Mouse (Mus musculus): ENCODE data around the gene Mamdc4. TPM values are rescaled to one million over a fixed set of nuclear protein-coding genes. Genes with fewer than 3 reads are reported as not detected.
"Not testable (repeated sequence)": the region's sequence is repeated elsewhere in the genome, so short reads cannot be mapped to it uniquely, and the experiment has no call there.

The Mamdc4 gene
- total and polyA plus RNA-seq, 2 experiments from 2014 or later: 0.32 to 1.9 TPM

DNA sequence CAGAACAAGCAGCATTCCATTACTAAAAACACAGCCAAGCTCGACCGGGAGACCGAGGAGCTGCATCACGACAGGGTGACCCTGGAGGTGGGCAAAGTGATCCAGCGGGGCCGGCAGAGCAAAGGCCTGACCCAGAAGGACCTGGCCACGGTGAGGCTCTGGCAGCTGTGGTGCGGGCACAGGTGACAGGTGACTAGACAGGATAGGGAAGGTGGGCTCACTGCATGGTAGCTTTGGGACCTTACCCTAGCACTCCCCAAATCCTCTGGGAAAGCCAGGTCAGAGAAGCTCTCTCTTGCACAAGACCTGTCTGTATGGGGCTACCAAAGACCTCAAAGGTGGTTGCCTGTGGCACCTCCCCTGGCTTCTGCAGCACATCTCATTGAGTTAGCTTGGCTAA is 14.1 kb downstream of the Mamdc4 start:
- no peak for DNase-seq (ENCODE audit: low spot score)
- Histone ChIP-seq H3K9me3 (ENCODE audit: low read length) (no peaks in the 10 kb centered on the region), H3K27me3 (ENCODE audit: insufficient read depth, low read length) (no peaks in the 10 kb centered on the region), H3K9ac (replicated peaks; ENCODE audit: low read length, poor library complexity, severe bottlenecking) (no peak overlapping the region), H3K4me3 (ENCODE audit: low read depth, low read length) (no peak overlapping the region), H3K4me1 (ENCODE audit: insufficient read depth, low read length) (peaks cover 15% of the 10 kb centered on the region; the same call in 1 of the 2 replicates), H3K4me2 (ENCODE audit: low read depth, low read length, poor library complexity, severe bottlenecking) (no peak overlapping the region), H3K36me3 (ENCODE audit: insufficient read depth, low read length) (peaks cover 46% of the 10 kb centered on the region), H3K27ac (ENCODE audit: low read depth, low read length) (no peak overlapping the region)
- 86% methylated on average over 8 of the region's 8 CpGs for WGBS
- ATAC-seq (ENCODE audit: low FRiP score): no peak
- no peak for TF ChIP-seq CTCF (IDR thresholded peaks at IDR 0.05)

- Histone ChIP-seq H3K9ac (replicated peaks; ENCODE audit: low read length, poor library complexity, severe bottlenecking) (peak overlapping the region; percentile 97; the same call in 1 of the 2 replicates), H3K4me2 (ENCODE audit: low read depth, low read length, poor library complexity, severe bottlenecking) (peak overlapping the region; percentile 97), H3K4me1 (ENCODE audit: insufficient read depth, low read length) (peaks cover 15% of the 10 kb centered on the region; the same call in 1 of the 2 replicates), H3K9me3 (ENCODE audit: low read length) (no peaks in the 10 kb centered on the region), H3K27ac (ENCODE audit: low read depth, low read length) (no peak overlapping the region), H3K36me3 (ENCODE audit: insufficient read depth, low read length) (peaks cover 30% of the 10 kb centered on the region), H3K4me3 (ENCODE audit: low read depth, low read length) (peak overlapping the region; percentile 97), H3K27me3 (ENCODE audit: insufficient read depth, low read length) (no peaks in the 10 kb centered on the region)
- 75% methylated on average over 6 of the region's 6 CpGs for WGBS
- no peak for TF ChIP-seq CTCF (IDR thresholded peaks at IDR 0.05)
- ATAC-seq (ENCODE audit: low FRiP score) (no peak), DNase-seq (ENCODE audit: low spot score) (no peak)
Measured at GRCm38 (mm10) chr2:25558774-25559173, 15.9 kb downstream of the Mamdc4 start.

DNA sequence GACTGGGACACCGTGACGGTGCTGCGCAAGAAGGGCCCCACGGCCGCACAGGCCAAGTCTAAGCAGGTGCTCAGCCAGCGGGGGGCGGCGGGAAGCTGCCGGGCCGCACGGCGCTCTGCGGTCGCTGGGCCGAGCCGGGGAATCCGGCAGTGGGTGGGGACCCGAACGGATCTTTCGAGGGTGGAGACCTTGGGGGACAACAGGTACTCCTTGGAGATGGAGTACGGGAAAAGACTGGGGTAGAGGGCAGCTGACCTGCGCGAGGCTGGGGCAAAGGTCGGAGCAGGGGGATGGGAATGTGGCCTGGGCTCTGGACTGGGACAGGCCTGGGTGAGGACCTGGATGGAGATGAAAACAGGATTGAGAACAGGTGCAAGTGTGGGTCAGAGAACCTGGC is 16.7 kb downstream of the Mamdc4 start:
- H3K9ac ChIP-seq (replicated peaks; ENCODE audit: low read length, poor library complexity, severe bottlenecking): peak overlapping the region; percentile 97
- DNase-seq (ENCODE audit: low spot score) (no peak), ATAC-seq (ENCODE audit: low FRiP score) (peak; percentile 36; the same call in 1 of the 2 replicates)
- peak overlapping the region; percentile 74; the same call in 1 of the 2 replicates for H3K27ac ChIP-seq (ENCODE audit: low read depth, low read length)
- H3K4me1 ChIP-seq (ENCODE audit: insufficient read depth, low read length): peaks cover 15% of the 10 kb centered on the region; the same call in 1 of the 2 replicates
- no peaks in the 10 kb centered on the region for H3K9me3 ChIP-seq (ENCODE audit: low read length)
- WGBS: 1% methylated on average over 24 of the region's 24 CpGs
- peaks cover 24% of the 10 kb centered on the region for H3K36me3 ChIP-seq (ENCODE audit: insufficient read depth, low read length)
- H3K4me3 ChIP-seq (ENCODE audit: low read depth, low read length): peak overlapping the region; percentile 97
- peak overlapping the region; percentile 97 for H3K4me2 ChIP-seq (ENCODE audit: low read depth, low read length, poor library complexity, severe bottlenecking)
- no peak for TF ChIP-seq CTCF (IDR thresholded peaks at IDR 0.05)
- no peaks in the 10 kb centered on the region for H3K27me3 ChIP-seq (ENCODE audit: insufficient read depth, low read length)

DNA sequence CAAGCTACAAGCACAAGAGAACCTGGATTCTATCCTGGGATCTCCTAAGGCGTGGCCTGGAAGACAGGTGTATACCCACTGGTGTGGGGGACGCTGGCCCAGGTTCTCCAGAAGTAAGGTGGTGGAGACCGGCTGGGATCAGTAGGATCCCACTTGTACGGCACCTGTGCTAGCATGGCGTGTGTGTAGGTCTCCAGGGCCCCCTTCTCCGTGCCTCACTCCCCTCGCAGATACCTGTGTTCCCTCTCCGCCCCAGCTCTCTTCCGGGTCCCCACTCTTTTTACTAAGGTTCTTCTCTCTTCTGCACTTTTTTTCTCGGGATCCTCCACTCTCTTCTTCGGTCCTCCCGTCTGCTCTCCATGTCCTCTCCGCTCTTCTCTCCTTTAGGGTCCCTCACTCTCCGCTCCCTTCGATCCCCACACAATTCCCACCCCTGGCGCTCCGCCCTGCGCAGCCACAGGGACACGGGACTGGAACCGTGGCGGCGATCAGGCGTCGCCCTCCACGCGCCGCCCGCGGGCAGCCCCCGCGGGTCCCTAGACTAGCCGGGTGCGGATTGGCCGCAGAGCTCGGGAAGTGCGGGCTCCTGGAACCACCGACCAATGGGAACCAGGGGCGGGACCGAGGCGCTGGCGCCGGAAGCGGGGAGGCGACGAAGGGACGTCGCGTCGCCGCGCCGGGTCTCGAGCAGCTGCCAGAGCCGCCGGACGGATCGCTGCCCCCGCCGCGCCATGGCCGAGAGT is 17.3 kb downstream of the Mamdc4 start, which contains the start of gene Edf1:
Gene Edf1, plus strand, starts transcription at position 627 of the 743 bp plus-strand sequence.
- peak; percentile 97 for ATAC-seq (ENCODE audit: low FRiP score)

DNA sequence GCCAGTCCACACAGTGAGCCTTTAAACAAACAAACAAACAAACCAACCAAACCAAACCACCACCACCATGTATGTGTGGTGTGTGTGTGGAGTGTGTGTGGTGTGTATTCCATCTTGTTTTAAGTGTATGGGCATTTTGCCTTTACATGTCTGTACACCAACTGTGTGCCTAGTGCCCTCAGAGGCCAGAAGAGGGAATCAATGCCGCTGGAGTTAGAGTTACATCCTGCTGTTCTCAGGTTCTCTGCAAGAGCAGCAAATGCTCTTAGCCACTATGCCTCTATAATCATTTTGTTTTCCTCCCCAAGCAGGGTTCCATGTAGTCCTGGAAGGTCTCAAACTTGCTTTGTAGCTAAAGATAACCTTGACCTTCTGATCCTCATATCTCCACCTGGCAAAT is 18.3 kb downstream of the Mamdc4 start:
- no peak for DNase-seq (ENCODE audit: low spot score)
- no peaks in the 10 kb centered on the region for H3K9me3 ChIP-seq (ENCODE audit: low read length)
- peaks cover 15% of the 10 kb centered on the region; the same call in 1 of the 2 replicates for H3K4me1 ChIP-seq (ENCODE audit: insufficient read depth, low read length)
- WGBS: 64% methylated on average over 1 of the region's 1 CpGs
- TF ChIP-seq CTCF (IDR thresholded peaks at IDR 0.05): no peak
- no peak overlapping the region for H3K4me3 ChIP-seq (ENCODE audit: low read depth, low read length)
- H3K4me2 ChIP-seq (ENCODE audit: low read depth, low read length, poor library complexity, severe bottlenecking): no peak overlapping the region
- H3K27ac ChIP-seq (ENCODE audit: low read depth, low read length): no peak overlapping the region
- H3K9ac ChIP-seq (replicated peaks; ENCODE audit: low read length, poor library complexity, severe bottlenecking): no peak overlapping the region
- H3K36me3 ChIP-seq (ENCODE audit: insufficient read depth, low read length): peaks cover 8% of the 10 kb centered on the region
- no peaks in the 10 kb centered on the region for H3K27me3 ChIP-seq (ENCODE audit: insufficient read depth, low read length)
- ATAC-seq (ENCODE audit: low FRiP score): no peak

More for the DNA sequence above, 17.3 kb downstream of the Mamdc4 start, which contains the start of gene Edf1:
- H3K36me3 ChIP-seq (ENCODE audit: insufficient read depth, low read length): peaks cover 18% of the 10 kb centered on the region
- peak; percentile 96 for DNase-seq (ENCODE audit: low spot score)
- peak within 1 kb of the TSS; percentile 97 for H3K9ac ChIP-seq (replicated peaks; ENCODE audit: low read length, poor library complexity, severe bottlenecking)
- peak within 1 kb of the TSS; percentile 74 for H3K27ac ChIP-seq (ENCODE audit: low read depth, low read length)
- H3K4me3 ChIP-seq (ENCODE audit: low read depth, low read length): peak within 1 kb of the TSS; percentile 97
- H3K9me3 ChIP-seq (ENCODE audit: low read length): no peaks in the 10 kb centered on the region
- H3K4me2 ChIP-seq (ENCODE audit: low read depth, low read length, poor library complexity, severe bottlenecking): peak within 1 kb of the TSS; percentile 97
- TF ChIP-seq CTCF (IDR thresholded peaks at IDR 0.05): no peak
- under 1% methylated on average over 61 of the region's 61 CpGs for WGBS
- H3K4me1 ChIP-seq (ENCODE audit: insufficient read depth, low read length): peaks cover 15% of the 10 kb centered on the region; the same call in 1 of the 2 replicates
- no peaks in the 10 kb centered on the region for H3K27me3 ChIP-seq (ENCODE audit: insufficient read depth, low read length)

- H3K9me3 ChIP-seq (ENCODE audit: low read length); H3K9ac ChIP-seq (replicated peaks; ENCODE audit: low read length, poor library complexity, severe bottlenecking); H3K27me3 ChIP-seq (ENCODE audit: insufficient read depth, low read length); ATAC-seq (ENCODE audit: low FRiP score); H3K4me2 ChIP-seq (ENCODE audit: low read depth, low read length, poor library complexity, severe bottlenecking); H3K4me3 ChIP-seq (ENCODE audit: low read depth, low read length); DNase-seq (ENCODE audit: low spot score); H3K36me3 ChIP-seq (ENCODE audit: insufficient read depth, low read length); H3K27ac ChIP-seq (ENCODE audit: low read depth, low read length): not testable (repeated sequence)
- peaks cover 15% of the 10 kb centered on the region; the same call in 1 of the 2 replicates for H3K4me1 ChIP-seq (ENCODE audit: insufficient read depth, low read length)
- peak; percentile 21 for TF ChIP-seq CTCF (IDR thresholded peaks at IDR 0.05)
- WGBS: 52% methylated on average over 2 of the region's 2 CpGs
Measured at GRCm38 (mm10) chr2:25555479-25555878, 19.2 kb downstream of the Mamdc4 start.

GRCm38 (mm10) chr2:25553171-25553786 is 21.4 kb downstream of the Mamdc4 start:
- not testable (repeated sequence) for H3K27me3 ChIP-seq (ENCODE audit: insufficient read depth, low read length); H3K4me1 ChIP-seq (ENCODE audit: insufficient read depth, low read length); H3K9ac ChIP-seq (replicated peaks; ENCODE audit: low read length, poor library complexity, severe bottlenecking); ATAC-seq (ENCODE audit: low FRiP score); H3K36me3 ChIP-seq (ENCODE audit: insufficient read depth, low read length); DNase-seq (ENCODE audit: low spot score); H3K9me3 ChIP-seq (ENCODE audit: low read length); H3K4me2 ChIP-seq (ENCODE audit: low read depth, low read length, poor library complexity, severe bottlenecking); H3K4me3 ChIP-seq (ENCODE audit: low read depth, low read length); H3K27ac ChIP-seq (ENCODE audit: low read depth, low read length)
- WGBS: 91% methylated on average over 4 of the region's 4 CpGs

All from midbrain, postnatal 0 days (tissue).